Mouse (Mus musculus): ENCODE data around the gene Dnaic1. TPM values are rescaled to one million over a fixed set of nuclear protein-coding genes. Genes with fewer than 3 reads are reported as not detected.

The Dnaic1 gene
- total and polyA plus RNA-seq, 3 experiments: 0.34 to 4.1 (median 0.89) TPM

DNA sequence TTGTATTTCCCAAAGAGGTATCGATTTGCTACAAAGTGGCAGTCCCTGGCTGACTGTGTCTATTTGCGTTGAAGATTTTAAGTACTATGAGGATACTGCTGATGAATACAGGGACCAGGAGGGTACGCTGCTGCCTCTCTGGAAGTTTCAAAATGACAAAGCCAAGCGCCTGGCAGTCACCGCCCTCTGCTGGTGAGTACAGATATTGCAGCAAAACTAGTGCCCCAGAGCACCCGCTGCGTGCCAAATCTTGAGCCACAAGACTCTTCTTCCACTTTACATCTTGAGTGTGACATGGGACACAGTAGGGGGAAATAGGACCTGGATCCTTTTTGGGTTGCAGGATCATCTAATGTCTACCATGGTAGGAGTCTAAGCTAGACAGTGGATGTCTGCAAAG, 44.6 kb downstream of the Dnaic1 start:
- DNase-seq (ENCODE audit: extremely low read depth): peak; percentile 83
- no peaks in the 10 kb centered on the region for H3K36me3 ChIP-seq (replicated peaks in 1 of 2; ENCODE audit: control insufficient read depth in 1 of 2, insufficient read depth in 1 of 2, low read length in 1 of 2)
- peaks cover 5% of the 10 kb centered on the region for H3K9me3 ChIP-seq (replicated peaks; ENCODE audit: low read length)
- H3K4me3 ChIP-seq (replicated peaks in 1 of 3; ENCODE audit: low read depth in 2 of 3, low read length in 2 of 3, poor library complexity in 1 of 3): no peak overlapping the region
- H3K4me1 ChIP-seq (ENCODE audit: control insufficient read depth in 1 of 2, insufficient read depth in 2 of 2): peaks cover 3 to 11% of the 10 kb centered on the region in 2 experiments; a peak in 2 of 4 replicates
- no peak overlapping the region for H3K4me2 ChIP-seq (ENCODE audit: insufficient read depth, low read depth, poor library complexity, severe bottlenecking)
- H3K27ac ChIP-seq (ENCODE audit: insufficient read depth, low read depth): no peak overlapping the region
- in situ Hi-C loops (cut with MboI; ENCODE audit: low pct_ligation_motif_present, low pct_unique_long_range_greater_than_20kb, low sequenced_read_pairs): no loop called here
- no peaks in the 10 kb centered on the region for H3K79me2 ChIP-seq (replicated peaks; ENCODE audit: control insufficient read depth, extremely low read depth, insufficient read depth, poor library complexity, severe bottlenecking)
- dilution Hi-C loops (cut with MboI; ENCODE audit: extremely low pct_ligation_motif_present, extremely low pct_unique_long_range_greater_than_20kb, low sequenced_read_pairs): no loop called here
- no peak overlapping the region for H3K9ac ChIP-seq (ENCODE audit: insufficient read depth, low read depth)
- peak; percentile 48 for TF ChIP-seq ZC3H11A (IDR thresholded peaks at IDR 0.05; ENCODE audit: low read depth, low read length)
- TF ChIP-seq GABPA (IDR thresholded peaks at IDR 0.05; ENCODE audit: insufficient replicate concordance, low read depth, low read length): no peak
- TF ChIP-seq POLR2AphosphoS2 (IDR thresholded peaks at IDR 0.05; ENCODE audit: low read depth, low read length): no peak
- TF ChIP-seq JUN (IDR thresholded peaks at IDR 0.05; ENCODE audit: insufficient read depth, low read depth, low read length): peak; percentile 92
- TF ChIP-seq TCF12 (IDR thresholded peaks at IDR 0.05; ENCODE audit: low read depth, low read length): no peak
- no peak for TF ChIP-seq NRF1 (IDR thresholded peaks at IDR 0.05; ENCODE audit: low read depth, low read length)
- TF ChIP-seq IRF4 (IDR thresholded peaks at IDR 0.05; ENCODE audit: low read depth, low read length): peak; percentile 99
- no peak for TF ChIP-seq KAT2A (IDR thresholded peaks at IDR 0.05; ENCODE audit: insufficient replicate concordance, low read length)
- TF ChIP-seq E2F4 (IDR thresholded peaks at IDR 0.05; ENCODE audit: insufficient replicate concordance, low read depth, low read length): no peak
- no peak for TF ChIP-seq ZNF384 (IDR thresholded peaks at IDR 0.05; ENCODE audit: low read depth, low read length)
- TF ChIP-seq SIN3A (IDR thresholded peaks at IDR 0.05; ENCODE audit: low read length): no peak
- no peak for TF ChIP-seq TBP (conservative IDR thresholded peaks at IDR 0.05; ENCODE audit: low read depth, low read length)
- TF ChIP-seq ZMIZ1 (IDR thresholded peaks at IDR 0.05; ENCODE audit: low read depth, low read length): no peak
- no peak for TF ChIP-seq MAX (IDR thresholded peaks at IDR 0.05; ENCODE audit: low read length)
- TF ChIP-seq ZKSCAN1 (IDR thresholded peaks at IDR 0.05; ENCODE audit: borderline replicate concordance, low read depth, low read length): no peak
- no peak; the same call in 1 of the 2 replicates for TF ChIP-seq NELFE (IDR thresholded peaks at IDR 0.05; ENCODE audit: low read depth, low read length)
- TF ChIP-seq MAZ (IDR thresholded peaks at IDR 0.05; ENCODE audit: low read depth, low read length): no peak
- TF ChIP-seq CHD2 (IDR thresholded peaks at IDR 0.05; ENCODE audit: low read length): no peak
- TF ChIP-seq MAFK (IDR thresholded peaks at IDR 0.05; ENCODE audit: insufficient replicate concordance, low read length): no peak
- TF ChIP-seq EP300 (IDR thresholded peaks at IDR 0.05; ENCODE audit: low read length): peak; percentile 63
- peak; percentile 79 for TF ChIP-seq RAD21 (IDR thresholded peaks at IDR 0.05; ENCODE audit: low read depth, low read length)
- TF ChIP-seq USF1 (IDR thresholded peaks at IDR 0.05; ENCODE audit: low read depth, low read length): no peak
- TF ChIP-seq ETS1 (conservative IDR thresholded peaks at IDR 0.05; ENCODE audit: low read depth, low read length): no peak
- TF ChIP-seq SMC3 (IDR thresholded peaks at IDR 0.05; ENCODE audit: low read depth, low read length): peak; percentile 93
- TF ChIP-seq CTCF (conservative IDR thresholded peaks at IDR 0.05 in 1 of 2, IDR thresholded peaks at IDR 0.05 in 1 of 2; ENCODE audit: low read depth in 2 of 2, low read length in 2 of 2): peak; percentile 86 to 99
- TF ChIP-seq POLR2A (IDR thresholded peaks at IDR 0.05; ENCODE audit: low read depth, low read length): no peak
- TF ChIP-seq USF2 (conservative IDR thresholded peaks at IDR 0.05; ENCODE audit: low read depth, low read length): no peak
- TF ChIP-seq BHLHE40 (IDR thresholded peaks at IDR 0.05; ENCODE audit: low read depth, low read length): 0 out of 2 replicates have a peak, but pooled peaks have one; percentile 15
- TF ChIP-seq CHD1 (IDR thresholded peaks at IDR 0.05; ENCODE audit: low read depth, low read length): no peak
- no peak for TF ChIP-seq UBTF (IDR thresholded peaks at IDR 0.05; ENCODE audit: low read depth, low read length)
- no peak for TF ChIP-seq HCFC1 (IDR thresholded peaks at IDR 0.05; ENCODE audit: low read depth, low read length)
- no peak for TF ChIP-seq ELF1 (IDR thresholded peaks at IDR 0.05; ENCODE audit: low read depth, low read length)
- peak; percentile 96 for TF ChIP-seq JUND (conservative IDR thresholded peaks at IDR 0.05; ENCODE audit: low read depth, low read length)
- TF ChIP-seq MYC (IDR thresholded peaks at IDR 0.05; ENCODE audit: low read depth, low read length): 0 out of 2 replicates have a peak, but pooled peaks have one; percentile 40
- 0 out of 2 replicates have a peak, but pooled peaks have one; percentile 33 for TF ChIP-seq RCOR1 (conservative IDR thresholded peaks at IDR 0.05; ENCODE audit: low read depth, low read length)
- no peak for TF ChIP-seq PAX5 (IDR thresholded peaks at IDR 0.05; ENCODE audit: low read length)
- TF ChIP-seq MEF2A (IDR thresholded peaks at IDR 0.05; ENCODE audit: borderline replicate concordance, low read depth, low read length): peak; percentile 53
- no peak for TF ChIP-seq MXI1 (IDR thresholded peaks at IDR 0.05; ENCODE audit: low read depth, low read length)
- peaks cover 66% of the 10 kb centered on the region for H3K27me3 ChIP-seq (replicated peaks)

Measured in CH12.LX (cell line).